Mouse (Mus musculus) urinary bladder, adult 2 months (tissue): ENCODE results near the gene H2al2c. TPM values are rescaled to one million over a fixed set of nuclear protein-coding genes. Genes with fewer than 3 reads are reported as not detected.
"Not testable (repeated sequence)": the region's sequence is repeated elsewhere in the genome, so short reads cannot be mapped to it uniquely, and the experiment has no call there.

Experiments
- DNase-seq: peaks from one replicate; pipeline ENCODE4 v3.0.0; 2022; ENCODE audit warnings: low spot score
- polyA plus RNA-seq: library from polyadenylated mRNA; depleted of rRNA; stranded (reverse); fragments of >200 nt; gene quantifications from 2 replicates; pipeline ENCODE4 v1.2.3, GENCODE M21; 2012; rRNA removed

The H2al2c gene
- polyA plus RNA-seq: not detected in 2 replicates

GRCm38 (mm10) chrY:2598799-2599198 is at the start of gene H2al2c:
Gene H2al2c, plus strand, starts transcription at chrY:2599099.
- DNase-seq: not testable (repeated sequence)

Other genes with a start within 250 kb of the H2al2c start
- not detected in 2 replicates for gene Sry, start 64.6 kb downstream of the H2al2c start, polyA plus RNA-seq
- not detected in 2 replicates for gene H2al2b, start 121.6 kb downstream of the H2al2c start, polyA plus RNA-seq
- not detected in 2 replicates for gene Gm4064, start 197.1 kb downstream of the H2al2c start, polyA plus RNA-seq
- not detected in 2 replicates for gene Rbmy, start 231.6 kb downstream of the H2al2c start, polyA plus RNA-seq
- not detected in 2 replicates for gene Gm10256, start 231.6 kb downstream of the H2al2c start, polyA plus RNA-seq